8 mouse cellular contexts compared by ENCODE assay signal in genomic region chr1:131526371-131527270, GRCm38 (mm10). TPM values are rescaled to one million over a fixed set of nuclear protein-coding genes. Genes with fewer than 3 reads are reported as not detected.
DNase-seq lines count a peak whose midpoint lies in the region; ATAC-seq and TF ChIP-seq lines count a peak whose summit lies in the region.

No protein-coding gene starts in this region.

- DNase-seq in layer of hippocampus, adult 2 months (ENCODE audit: low spot score in 2 of 2): peak in 1 of 2 experiments; percentile 58
- no peak for DNase-seq in layer of hippocampus, adult 9-10 months (ENCODE audit: low spot score)
- peak; percentile 75 for DNase-seq in embryo, embryonic 10.5 days (ENCODE audit: low spot score)
- peak; percentile 66 for DNase-seq in gastrocnemius, postnatal 25 days
- DNase-seq in intestine, embryonic 14.5 days (ENCODE audit: low spot score): peak; percentile 82
- DNase-seq in liver, adult 2 months (ENCODE audit: extremely low read depth, low read depth, low spot score): peak; percentile 43
- peak; percentile 72 for DNase-seq in midbrain, postnatal 0 days (ENCODE audit: low spot score)
- peak; percentile 54 for DNase-seq in splenic B cell, adult 2 months (ENCODE audit: low read depth, low spot score)

- H3K79me2 ChIP-seq in liver, adult 2 months (ENCODE audit: control insufficient read depth, insufficient read depth, low read length): peaks cover 16% of the 10 kb centered on the region; the same call in 1 of the 2 replicates

- peak; percentile 62 for TF ChIP-seq CTCF in layer of hippocampus, adult 2 months (conservative IDR thresholded peaks at IDR 0.05)
- TF ChIP-seq CTCF in liver, adult 2 months (IDR thresholded peaks at IDR 0.05; ENCODE audit: low read depth, low read length): peak; percentile 22; the same call in 1 of the 2 replicates
- peak; percentile 48; the same call in 1 of the 2 replicates for TF ChIP-seq CTCF in midbrain, postnatal 0 days (IDR thresholded peaks at IDR 0.05)

- under 1% methylated on average over 78 of the region's 81 CpGs for WGBS in intestine, embryonic 14.5 days
- under 1% methylated on average over 81 of the region's 81 CpGs for WGBS in liver, adult 2 months
- WGBS in midbrain, postnatal 0 days: under 1% methylated on average over 81 of the region's 81 CpGs

- no peaks in the 10 kb centered on the region for H3K36me3 ChIP-seq in intestine, embryonic 14.5 days (ENCODE audit: control insufficient read depth, insufficient read depth, low read length)
- H3K36me3 ChIP-seq in liver, adult 2 months (ENCODE audit: control insufficient read depth, insufficient read depth, low read length): no peaks in the 10 kb centered on the region
- H3K36me3 ChIP-seq in midbrain, postnatal 0 days (ENCODE audit: insufficient read depth, low read length): no peaks in the 10 kb centered on the region
- no peaks in the 10 kb centered on the region for H3K36me3 ChIP-seq in splenic B cell, adult 2 months (ENCODE audit: control insufficient read depth, insufficient read depth, low read length, poor library complexity, severe bottlenecking)

- H3K9ac ChIP-seq in intestine, embryonic 14.5 days (ENCODE audit: low read length): peak overlapping the region; percentile 75
- H3K9ac ChIP-seq in liver, adult 2 months (ENCODE audit: low read depth, low read length): peak overlapping the region; percentile 79
- H3K9ac ChIP-seq in midbrain, postnatal 0 days (replicated peaks; ENCODE audit: low read length, poor library complexity, severe bottlenecking): peak overlapping the region; percentile 65

- peak overlapping the region; percentile 95 for H3K27ac ChIP-seq in layer of hippocampus, adult 2 months
- peak overlapping the region; percentile 91 for H3K27ac ChIP-seq in intestine, embryonic 14.5 days (ENCODE audit: low read depth)
- H3K27ac ChIP-seq in liver, adult 2 months (replicated peaks; ENCODE audit: insufficient read depth, low read depth, low read length): peak overlapping the region; percentile 67
- H3K27ac ChIP-seq in midbrain, postnatal 0 days (ENCODE audit: low read depth, low read length): peak overlapping the region; percentile 87

- 0 out of 2 replicates have a peak, but pooled peaks have one; percentile 12 for TF ChIP-seq POLR2A in liver, adult 2 months (IDR thresholded peaks at IDR 0.05; ENCODE audit: extremely low read depth, insufficient read depth, low read length)

- H3K4me1 ChIP-seq in intestine, embryonic 14.5 days (replicated peaks; ENCODE audit: control insufficient read depth, insufficient read depth, low read length): peaks cover 47% of the 10 kb centered on the region
- peaks cover 8% of the 10 kb centered on the region for H3K4me1 ChIP-seq in liver, adult 2 months (ENCODE audit: control insufficient read depth, insufficient read depth, low read length)
- peaks cover 11% of the 10 kb centered on the region; the same call in 1 of the 2 replicates for H3K4me1 ChIP-seq in midbrain, postnatal 0 days (ENCODE audit: insufficient read depth, low read length)

- peak overlapping the region; percentile 69 for H3K4me3 ChIP-seq in layer of hippocampus, adult 2 months
- H3K4me3 ChIP-seq in intestine, embryonic 14.5 days (ENCODE audit: low read depth, low read length): peak overlapping the region; percentile 82
- peak overlapping the region; percentile 90 for H3K4me3 ChIP-seq in liver, adult 2 months (ENCODE audit: insufficient read depth, low read depth, low read length)
- peak overlapping the region; percentile 86 for H3K4me3 ChIP-seq in midbrain, postnatal 0 days (ENCODE audit: low read depth, low read length)

- H3K27me3 ChIP-seq in intestine, embryonic 14.5 days (replicated peaks; ENCODE audit: control insufficient read depth, insufficient read depth, low read length): no peaks in the 10 kb centered on the region
- H3K27me3 ChIP-seq in liver, adult 2 months (ENCODE audit: control insufficient read depth, insufficient read depth, low read length): no peaks in the 10 kb centered on the region
- no peaks in the 10 kb centered on the region for H3K27me3 ChIP-seq in midbrain, postnatal 0 days (ENCODE audit: insufficient read depth, low read length)
- no peaks in the 10 kb centered on the region for H3K27me3 ChIP-seq in splenic B cell, adult 2 months (ENCODE audit: control insufficient read depth, insufficient read depth, low read length, poor library complexity, severe bottlenecking)

- H3K4me2 ChIP-seq in intestine, embryonic 14.5 days (ENCODE audit: low read length): peak overlapping the region; percentile 82
- peak overlapping the region; percentile 84 for H3K4me2 ChIP-seq in midbrain, postnatal 0 days (ENCODE audit: low read depth, low read length, poor library complexity, severe bottlenecking)

- no peaks in the 10 kb centered on the region for H3K9me3 ChIP-seq in intestine, embryonic 14.5 days (ENCODE audit: control insufficient read depth, low read length)
- H3K9me3 ChIP-seq in midbrain, postnatal 0 days (ENCODE audit: low read length): no peaks in the 10 kb centered on the region

- ATAC-seq in intestine, embryonic 14.5 days (replicated peaks; ENCODE audit: low FRiP score, low TSS enrichment, low read depth): peak; percentile 47
- peak; percentile 22 for ATAC-seq in midbrain, postnatal 0 days (ENCODE audit: low FRiP score)

RNA-seq across cellular contexts. Expression of gene Srgap2, which starts 0.5 kb away (rescaled TPM):
- total RNA-seq in layer of hippocampus, adult 2 months (2021): 10 to 100 TPM; 83.4 to 92.0 TPM
- total RNA-seq in gastrocnemius, postnatal 25 days (2021): 10 to 100 TPM; 13.4 to 15.0 TPM
- 14.3 and 16.4 TPM in 2 replicates for polyA plus RNA-seq in intestine, embryonic 14.5 days (2014; fragmentation: Nextera tagmentation; extraction: Ambion mirVana)
- 6.6 and 10.6 TPM in 2 replicates for total RNA-seq in liver, adult 2 months (2014; rRNA removed)
- 5.8 and 7.4 TPM in 2 replicates for polyA plus RNA-seq in liver, adult 2 months (2012; rRNA removed)
- 76.1 and 80.6 TPM in 2 replicates for total RNA-seq in midbrain, postnatal 0 days (2014; rRNA removed)
- 20.5 and 26.9 TPM in 2 replicates for polyA plus RNA-seq in midbrain, postnatal 0 days (2015; fragmentation: Nextera tagmentation; extraction: Ambion mirVana)

RNA-seq across cellular contexts. Expression of gene Fam72a, which starts 1.1 kb away (rescaled TPM):
- total RNA-seq in layer of hippocampus, adult 2 months (2021): 1 to 10 TPM in 1 of 2 experiments, under 1 TPM in 1; 0.88 to 1.7 TPM
- under 1 TPM; 0.27 to 0.33 TPM for total RNA-seq in gastrocnemius, postnatal 25 days (2021)
- polyA plus RNA-seq in intestine, embryonic 14.5 days (2014; fragmentation: Nextera tagmentation; extraction: Ambion mirVana): 2.8 and 3.0 TPM in 2 replicates
- total RNA-seq in liver, adult 2 months (2014; rRNA removed): 0.65 and 1.0 TPM in 2 replicates
- polyA plus RNA-seq in liver, adult 2 months (2012; rRNA removed): 0.19 and 0.24 TPM in 2 replicates
- 0.42 and 0.60 TPM in 2 replicates for total RNA-seq in midbrain, postnatal 0 days (2014; rRNA removed)
- 0.53 and 0.82 TPM in 2 replicates for polyA plus RNA-seq in midbrain, postnatal 0 days (2015; fragmentation: Nextera tagmentation; extraction: Ambion mirVana)
